Mouse (Mus musculus) urinary bladder, postnatal 14 days (tissue): ENCODE measurements around the gene Ksr2.
A peak's percentile ranks its signal among the peaks of the same experiment; 100 is the strongest.
"Not testable (repeated sequence)": the region's sequence is repeated elsewhere in the genome, so short reads cannot be mapped to it uniquely, and the experiment has no call there.

Experiments
- DNase-seq: peaks from one replicate; pipeline ENCODE4 v3.0.0; 2021; ENCODE audit warnings: low spot score

The Ksr2 gene

GRCm38 (mm10) chr5:117620292-117620691, 206.5 kb downstream of the Ksr2 start:
- peak; percentile 12 for DNase-seq

GRCm38 (mm10) chr5:117622221-117622620, 208.4 kb downstream of the Ksr2 start:
- no peak for DNase-seq

- DNase-seq: not testable (repeated sequence)
Observed at GRCm38 (mm10) chr5:117623206-117623605, 209.4 kb downstream of the Ksr2 start.

- no peak for DNase-seq
Observed at GRCm38 (mm10) chr5:117626907-117627306, 213.1 kb downstream of the Ksr2 start.

GRCm38 (mm10) chr5:117628351-117628750, 214.6 kb downstream of the Ksr2 start:
- peak; percentile 29 for DNase-seq

- no peak for DNase-seq
Observed at GRCm38 (mm10) chr5:117629570-117629969, 215.8 kb downstream of the Ksr2 start.

GRCm38 (mm10) chr5:117635211-117635610, 221.4 kb downstream of the Ksr2 start:
- DNase-seq: no peak

GRCm38 (mm10) chr5:117635838-117636237, 222.0 kb downstream of the Ksr2 start:
- DNase-seq: no peak

GRCm38 (mm10) chr5:117641585-117641984, 227.8 kb downstream of the Ksr2 start:
- no peak for DNase-seq

- DNase-seq: no peak
Observed at GRCm38 (mm10) chr5:117651238-117651886, 237.6 kb downstream of the Ksr2 start.

- DNase-seq: no peak
Observed at GRCm38 (mm10) chr5:117658641-117659040, 244.8 kb downstream of the Ksr2 start.

GRCm38 (mm10) chr5:117659596-117659995, 245.8 kb downstream of the Ksr2 start:
- no peak for DNase-seq

GRCm38 (mm10) chr5:117665181-117665580, 251.4 kb downstream of the Ksr2 start:
- DNase-seq: no peak

- DNase-seq: no peak
Observed at GRCm38 (mm10) chr5:117667314-117667713, 253.5 kb downstream of the Ksr2 start.

GRCm38 (mm10) chr5:117669265-117669664, 255.5 kb downstream of the Ksr2 start:
- DNase-seq: no peak

GRCm38 (mm10) chr5:117669843-117670242, 256.0 kb downstream of the Ksr2 start:
- DNase-seq: no peak

GRCm38 (mm10) chr5:117671362-117671761, 257.6 kb downstream of the Ksr2 start:
- DNase-seq: no peak

- no peak for DNase-seq
Observed at GRCm38 (mm10) chr5:117675840-117676239, 262.0 kb downstream of the Ksr2 start.

- no peak for DNase-seq
Observed at GRCm38 (mm10) chr5:117677231-117677630, 263.4 kb downstream of the Ksr2 start.

- DNase-seq: no peak
Observed at GRCm38 (mm10) chr5:117678371-117678770, 264.6 kb downstream of the Ksr2 start.

- no peak for DNase-seq
Observed at GRCm38 (mm10) chr5:117682226-117682625, 268.4 kb downstream of the Ksr2 start.

GRCm38 (mm10) chr5:117684491-117684890, 270.7 kb downstream of the Ksr2 start:
- no peak for DNase-seq

- no peak for DNase-seq
Observed at GRCm38 (mm10) chr5:117687770-117688352, 274.1 kb downstream of the Ksr2 start.

- DNase-seq: no peak
Observed at GRCm38 (mm10) chr5:117688738-117689137, 274.9 kb downstream of the Ksr2 start.
